Mouse (Mus musculus): ENCODE results near the gene Lamtor1.

DNA sequence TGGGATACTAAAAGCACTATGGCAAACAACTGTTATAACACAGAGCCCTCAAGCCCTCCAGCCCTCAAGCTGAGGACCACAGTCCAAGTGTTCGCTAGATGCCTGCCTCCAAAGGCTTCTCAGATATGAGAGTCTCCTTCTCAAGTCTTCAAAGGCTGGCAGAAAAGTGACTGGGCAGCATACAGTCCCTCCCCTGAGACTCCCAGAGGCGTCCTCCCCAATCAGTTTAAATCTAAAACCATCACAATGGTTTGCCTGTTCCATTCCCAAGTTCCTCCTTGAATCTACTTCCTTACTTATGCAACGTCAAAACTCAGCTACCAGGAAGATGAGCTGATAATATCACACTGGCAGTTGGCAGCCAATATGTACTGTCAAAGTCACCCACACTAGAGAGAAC, 42.3 kb upstream of the Lamtor1 start, which contains the start of gene Anapc15:
- no peak for TF ChIP-seq CTCF (IDR thresholded peaks at IDR 0.05)
- no peak for TF ChIP-seq EP300 (IDR thresholded peaks at IDR 0.05)
